Mouse (Mus musculus) cerebellum, adult (tissue): ENCODE data around the gene Fam43b.

Source experiments
- ATAC-seq: cut with Nextera tagmentation; 2 replicates; pipeline ENCODE4 v1.9.2; 2017; ENCODE audit warnings: mild to moderate bottlenecking, moderate library complexity, mixed read lengths; ENCODE audit not compliant: insufficient number of reproducible peaks, low FRiP score, low TSS enrichment

The Fam43b gene

DNA sequence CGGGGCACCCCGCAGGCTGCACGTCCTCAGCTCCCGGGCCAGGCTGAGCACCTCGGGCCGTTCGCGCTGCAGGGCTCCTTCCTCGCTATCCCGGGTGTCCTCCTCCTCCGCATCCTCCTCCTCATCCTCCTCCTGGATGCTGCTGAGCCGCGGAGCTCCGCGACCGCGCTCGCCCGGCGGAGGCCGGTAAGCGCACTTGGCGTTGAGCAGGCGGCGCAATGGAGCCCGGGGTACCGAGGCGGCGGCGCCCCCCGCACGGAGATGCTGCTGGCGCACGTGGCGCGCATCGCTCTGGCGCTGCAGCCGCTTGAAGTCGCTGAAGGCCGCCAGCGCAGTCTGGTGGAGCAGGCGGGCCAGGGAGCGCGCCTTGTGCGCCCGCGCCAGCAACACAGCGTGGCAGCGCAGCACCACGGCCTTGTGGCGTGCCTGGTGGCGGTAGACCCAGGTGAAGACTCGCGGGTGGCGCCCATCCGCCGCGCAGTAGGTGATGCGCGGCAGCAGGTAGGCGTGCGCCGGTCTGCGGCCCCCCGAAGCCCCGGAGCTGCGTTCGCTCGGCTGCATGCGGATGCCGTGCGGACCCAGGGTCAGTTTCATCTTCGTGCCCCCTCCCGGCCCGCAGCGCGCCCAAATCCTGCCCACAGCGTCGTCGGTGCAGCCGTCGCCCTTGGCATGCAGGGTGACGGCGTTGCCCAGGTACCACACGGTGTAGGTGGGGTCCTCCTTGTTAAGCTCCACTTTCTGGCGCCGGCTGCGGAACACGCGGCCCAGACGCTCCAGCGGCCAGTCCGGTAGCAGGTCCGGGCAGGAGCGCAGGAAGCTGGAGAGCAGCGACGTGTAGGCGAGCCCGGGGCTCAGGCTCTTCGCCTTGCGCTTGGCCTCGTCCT is 999 bp downstream of the Fam43b start:
- no peak; the same call in 1 of the 2 replicates for ATAC-seq

DNA sequence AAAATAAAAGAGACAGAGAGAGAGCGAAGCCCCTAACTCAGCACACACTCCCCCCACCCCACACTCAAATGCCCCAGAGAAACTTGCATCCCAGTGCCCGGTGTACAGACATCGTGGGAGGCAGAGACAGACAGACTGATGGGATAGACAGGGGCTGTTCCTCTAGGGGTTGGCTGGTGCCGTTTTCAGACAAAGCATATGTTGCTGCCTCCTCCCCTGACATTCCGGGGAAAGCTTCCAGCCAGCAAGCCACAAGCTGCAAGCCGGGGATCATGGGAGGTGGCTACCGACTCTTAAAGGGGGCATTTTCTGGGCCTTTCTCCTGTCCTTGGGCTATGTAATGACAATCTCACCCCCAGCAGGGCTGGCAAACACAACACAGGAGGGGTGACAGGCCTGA is 2.6 kb downstream of the Fam43b start:
- no peak for ATAC-seq

DNA sequence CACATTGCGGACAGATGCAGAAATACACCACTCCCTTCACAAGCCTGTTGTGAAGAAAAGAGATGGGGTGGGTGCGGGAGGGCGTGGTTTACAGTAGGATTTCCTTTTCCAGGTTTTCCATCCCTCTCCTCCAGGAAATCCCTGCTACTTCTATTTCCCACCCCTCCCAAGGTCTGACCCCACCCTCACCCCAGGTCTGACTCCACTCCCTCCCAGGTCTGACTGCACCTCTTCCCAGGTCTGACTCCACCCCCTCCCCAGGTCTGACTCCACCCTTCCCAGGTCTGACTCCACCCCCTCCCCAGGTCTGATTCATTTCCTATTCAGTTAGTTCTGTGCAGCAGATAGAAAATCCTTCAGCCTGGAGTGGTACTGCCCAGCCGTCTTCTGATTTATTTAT is 12.5 kb downstream of the Fam43b start:
- ATAC-seq: no peak

DNA sequence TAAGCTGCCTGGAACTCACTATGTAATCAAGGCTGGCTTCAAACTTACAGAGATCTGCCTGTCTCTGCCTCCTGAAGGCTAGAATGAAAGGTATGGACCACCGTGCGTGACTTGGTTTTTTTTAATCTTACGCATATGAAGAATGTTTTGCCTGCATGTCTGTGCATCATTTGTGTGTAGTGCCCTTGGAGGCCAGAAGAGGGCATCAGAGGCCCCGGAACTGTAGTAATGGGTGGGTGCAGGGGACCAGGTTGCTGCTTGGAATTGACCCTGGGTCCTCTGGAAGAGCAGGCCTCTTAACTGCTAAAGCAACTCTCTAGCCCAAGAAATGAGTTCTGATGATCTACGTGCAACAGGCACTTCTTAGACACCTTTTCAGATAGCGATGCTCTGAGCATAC is 13.9 kb downstream of the Fam43b start:
- ATAC-seq: no peak

DNA sequence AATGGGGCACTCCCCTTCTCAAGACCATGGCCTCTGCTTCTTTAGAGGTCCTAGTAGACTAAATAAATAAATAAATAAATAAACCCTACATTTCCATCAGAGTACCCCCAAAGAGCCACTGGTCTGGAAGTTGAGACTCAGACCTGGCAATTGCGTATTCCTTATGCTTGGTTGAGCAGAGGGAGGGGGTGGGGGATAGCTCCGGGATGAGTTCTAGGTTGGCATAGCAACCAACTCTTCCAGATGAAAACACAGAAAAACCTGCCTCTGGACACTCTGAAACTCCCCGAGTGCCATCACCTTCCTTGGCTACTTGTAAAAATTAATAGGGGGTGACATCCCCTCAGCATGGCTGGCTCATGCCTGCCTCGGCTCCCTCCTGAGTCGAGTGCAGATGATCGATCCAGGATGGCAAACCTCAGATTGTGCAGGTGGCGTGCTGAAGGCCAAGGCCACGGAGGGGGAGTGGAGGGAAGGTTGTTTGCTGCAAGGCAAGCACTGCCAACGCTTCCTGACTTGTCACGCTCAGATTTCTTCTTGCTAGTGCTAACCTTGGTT is 16.1 kb downstream of the Fam43b start:
- ATAC-seq: no peak

DNA sequence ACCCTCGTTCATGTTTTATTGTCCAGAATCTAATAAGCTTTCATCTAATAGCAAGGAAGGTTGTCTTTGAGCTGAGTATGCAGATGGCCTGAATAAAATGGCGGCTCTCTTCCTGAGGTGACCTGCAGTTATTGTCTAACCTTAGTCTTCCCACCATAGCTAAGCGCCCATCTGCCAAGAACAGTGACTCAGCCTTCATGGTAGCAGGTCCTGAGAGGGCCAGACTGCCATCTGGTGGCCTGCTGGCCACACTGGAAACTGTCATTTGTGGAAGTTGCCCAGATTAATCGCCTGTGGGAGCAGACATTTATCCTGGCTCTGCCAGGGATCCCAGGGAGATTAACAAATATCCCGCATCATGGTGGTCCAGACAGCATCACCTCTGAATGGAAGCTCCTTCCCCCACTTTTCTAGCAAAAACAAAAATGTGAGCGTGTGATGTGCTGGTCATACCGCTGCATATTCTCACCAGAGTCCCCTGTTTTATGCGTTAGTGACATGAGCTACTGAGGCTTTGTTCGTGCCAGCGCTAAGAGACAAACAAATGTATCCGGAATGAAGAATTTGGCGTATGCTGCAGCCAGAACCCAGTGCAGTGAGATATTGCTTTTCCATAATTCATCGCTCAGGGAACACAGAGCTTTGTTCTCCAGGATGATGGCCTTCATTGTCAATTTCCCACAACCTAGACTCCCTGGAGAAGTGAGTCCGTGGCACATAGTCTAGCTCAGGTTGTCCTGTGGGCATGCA is 17.1 kb downstream of the Fam43b start:
- ATAC-seq: peak; percentile 86; the same call in 1 of the 2 replicates

DNA sequence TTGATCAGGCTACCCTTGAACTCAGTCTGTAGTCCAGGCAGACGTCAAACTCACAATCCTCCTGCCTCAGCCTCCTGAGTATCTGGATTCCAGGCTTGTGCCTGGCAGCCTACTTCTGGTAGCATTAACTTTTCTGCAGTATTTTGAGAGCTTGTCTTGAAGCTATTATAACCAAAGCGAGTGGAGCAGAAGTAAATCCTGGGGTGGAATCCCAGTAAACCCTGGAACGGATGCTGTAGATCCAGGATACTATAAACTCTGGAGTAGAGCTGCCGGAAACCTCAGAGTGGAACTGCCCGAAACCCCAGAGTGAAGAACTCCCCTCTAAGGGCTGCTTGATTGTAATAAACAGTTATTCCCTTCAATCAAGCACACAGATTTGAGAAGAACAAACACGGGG is 18.8 kb downstream of the Fam43b start:
- ATAC-seq: no peak

DNA sequence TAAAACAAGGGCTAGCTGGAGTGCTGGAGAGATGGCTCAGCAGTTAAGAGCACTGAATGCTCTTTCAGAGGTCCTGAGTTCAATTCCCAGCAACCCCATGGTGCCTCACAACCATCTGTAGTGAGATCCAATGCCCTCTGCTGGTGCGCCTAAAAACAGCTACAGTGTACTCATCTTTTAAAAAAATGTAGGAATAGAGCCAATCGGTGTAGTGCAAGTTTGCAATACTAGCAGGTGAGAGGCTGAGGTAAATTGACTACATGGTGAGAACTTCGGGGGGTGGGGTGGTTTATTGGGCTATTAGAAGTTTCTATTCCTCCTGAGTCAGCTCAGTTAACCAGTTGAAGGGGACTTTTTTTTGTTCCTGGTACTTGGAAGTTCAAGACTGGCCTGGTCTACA is 21.2 kb downstream of the Fam43b start:
- no peak for ATAC-seq

DNA sequence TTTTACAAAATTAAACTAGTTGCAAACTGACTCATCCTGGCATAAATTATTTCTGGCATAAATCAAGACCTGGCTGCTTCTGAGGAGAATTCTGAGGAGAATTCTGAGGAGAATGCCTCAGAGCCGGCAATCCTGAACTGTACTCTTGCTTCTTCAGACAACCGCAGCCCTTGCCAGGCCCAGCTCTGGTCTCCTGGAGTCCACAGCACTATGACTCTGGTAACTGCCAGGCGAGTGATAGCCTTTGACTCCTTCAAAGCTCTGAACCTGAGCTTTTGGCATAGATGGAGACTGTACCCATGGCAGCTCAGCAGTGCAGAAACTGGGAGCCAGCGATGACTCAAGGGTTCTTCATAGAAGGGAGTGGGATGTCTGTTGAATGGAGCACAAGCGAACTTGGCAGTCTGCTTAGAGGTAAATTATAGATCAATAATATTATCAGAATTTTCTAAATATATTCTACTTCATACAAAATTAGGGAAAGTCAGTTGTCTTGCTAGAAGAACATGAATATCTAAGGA is 25.3 kb downstream of the Fam43b start:
- ATAC-seq: no peak

DNA sequence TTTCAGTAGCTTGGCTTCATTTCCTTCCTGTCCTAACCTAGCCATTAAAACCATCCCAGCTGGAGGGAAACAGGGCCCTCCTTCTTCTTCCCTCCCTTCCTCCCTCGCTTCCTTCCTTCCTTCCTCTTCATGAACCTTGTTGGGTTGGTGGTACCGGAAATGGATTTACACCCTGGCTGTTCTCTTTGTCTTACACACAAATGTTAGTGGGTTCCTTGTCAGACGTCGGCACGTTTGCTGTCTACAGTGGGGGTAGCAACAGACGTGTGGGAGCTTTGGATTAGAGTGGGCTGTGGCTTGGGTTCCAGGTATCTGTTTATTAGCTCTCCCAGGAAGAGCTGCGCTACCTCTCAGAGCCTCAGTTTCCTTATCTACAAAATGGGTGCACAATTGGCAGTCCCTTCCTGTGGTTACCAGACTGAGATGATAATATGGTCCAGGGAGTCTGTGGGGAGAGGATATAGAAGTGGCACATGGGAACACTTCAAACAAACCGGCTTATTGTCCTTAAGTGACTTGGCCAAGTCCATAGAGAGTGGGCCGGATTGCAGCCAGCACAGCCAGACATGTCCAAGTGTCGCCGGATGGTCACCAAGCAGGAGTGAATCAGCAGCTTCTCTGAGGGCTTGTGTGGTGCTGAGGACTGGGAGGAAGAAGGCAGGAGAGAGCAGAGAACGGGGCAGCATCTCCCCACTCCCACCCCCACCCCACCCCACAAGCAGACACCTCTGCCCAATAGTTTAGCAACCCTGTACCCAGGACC is 27.6 kb downstream of the Fam43b start:
- ATAC-seq: no peak

DNA sequence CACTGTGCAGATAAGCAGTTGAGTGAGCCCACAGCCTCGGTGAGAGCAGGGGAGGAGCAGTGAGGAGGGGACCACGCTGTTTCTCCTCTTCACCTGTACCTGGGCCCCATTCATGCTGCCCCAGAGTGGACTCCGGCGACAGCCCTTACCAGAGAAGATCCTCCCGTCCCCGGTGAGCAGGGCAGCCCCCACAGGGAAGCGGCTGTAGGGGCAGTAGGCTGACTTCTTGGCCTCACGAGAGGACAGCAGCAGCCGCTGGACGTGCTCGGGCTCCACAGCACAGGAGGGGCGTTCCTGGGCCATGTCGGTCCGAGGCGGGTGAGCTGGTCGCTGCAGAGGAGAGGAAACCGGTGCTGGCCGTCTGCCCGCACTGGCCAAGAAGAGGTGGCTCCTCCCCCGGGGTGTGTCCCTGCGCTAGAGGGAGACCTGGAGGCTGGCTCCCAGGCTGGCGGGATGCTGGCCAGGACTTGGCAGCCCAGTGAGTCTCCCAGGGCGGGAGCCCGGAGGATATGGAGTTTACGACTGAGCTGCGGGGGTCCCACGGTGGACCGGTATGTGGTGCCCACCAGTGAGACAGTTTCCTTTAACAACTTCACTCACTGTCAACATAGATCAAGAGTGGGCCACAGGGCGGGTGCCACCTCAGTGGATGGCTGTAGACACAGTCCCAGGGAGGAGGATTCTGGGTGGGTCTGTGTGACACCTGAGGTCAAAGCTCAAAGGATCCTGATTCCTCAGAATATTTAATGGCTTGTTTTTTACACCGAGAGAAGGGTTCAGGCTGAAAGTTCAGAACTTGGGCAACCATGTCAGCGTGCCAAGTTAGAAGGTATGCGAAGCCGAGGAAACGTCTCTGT is 28.5 kb downstream of the Fam43b start, which contains the start of gene Cda:
Gene Cda (minus strand): TSS at position 352 of the 857 bp plus-strand sequence.
- peak; percentile 83 for ATAC-seq

DNA sequence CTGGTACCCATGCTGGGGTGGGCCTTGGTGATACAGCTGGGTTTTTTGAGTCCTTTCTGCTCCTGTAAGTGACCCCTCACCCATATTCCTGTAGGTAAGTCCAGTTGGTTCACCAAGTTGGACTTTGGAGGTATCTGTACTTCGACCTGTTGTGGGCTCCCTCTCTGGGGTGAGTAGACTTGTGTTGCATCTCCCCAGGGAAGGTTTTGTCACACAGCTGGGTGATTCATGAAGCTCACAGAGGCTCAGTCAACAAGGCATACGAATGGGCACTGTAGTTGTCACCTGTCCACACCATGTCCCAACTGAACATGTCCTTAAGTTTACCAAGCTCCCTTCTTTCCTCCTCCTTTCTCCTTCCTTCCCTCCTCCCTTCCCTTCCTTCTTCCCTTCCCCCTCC is 29.8 kb downstream of the Fam43b start:
- no peak for ATAC-seq

DNA sequence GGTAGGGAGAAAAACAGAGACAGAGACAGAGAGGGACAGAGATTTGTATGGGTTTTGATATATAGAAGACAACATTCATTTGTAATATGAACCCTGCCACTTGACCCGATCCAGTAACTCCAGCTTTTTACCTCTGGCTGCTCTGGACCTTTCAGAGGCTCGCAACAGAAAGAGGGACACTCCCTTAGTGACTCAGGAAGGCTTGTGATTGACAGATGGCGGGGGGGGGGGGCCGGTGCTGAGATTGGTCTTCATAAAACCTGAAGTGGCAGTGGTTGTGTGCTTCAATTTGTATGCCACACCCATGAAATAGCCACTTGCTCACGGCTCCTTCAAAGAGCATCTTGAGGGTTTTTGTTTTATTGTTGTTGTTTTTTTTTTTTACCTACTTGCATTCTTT is 32.8 kb downstream of the Fam43b start:
- no peak for ATAC-seq

DNA sequence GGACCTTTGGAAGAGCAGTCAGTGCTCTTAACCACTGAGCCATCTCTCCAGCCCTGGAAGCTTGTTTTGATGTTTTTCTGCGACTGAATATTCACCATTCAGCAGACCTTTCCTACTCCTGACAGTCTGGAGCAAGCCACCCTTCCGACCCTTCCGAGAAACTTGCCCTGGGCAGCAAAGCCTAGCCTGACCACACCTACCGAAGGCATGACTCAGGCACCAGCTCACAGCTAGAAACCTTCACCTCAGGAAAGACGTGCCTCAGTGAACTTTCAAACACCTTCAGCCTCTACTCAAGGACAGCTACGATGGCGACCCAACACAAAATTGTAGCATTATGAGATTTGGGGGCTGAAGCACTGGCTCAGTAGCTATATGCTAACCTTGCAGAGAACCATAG is 33.4 kb downstream of the Fam43b start:
- no peak for ATAC-seq

DNA sequence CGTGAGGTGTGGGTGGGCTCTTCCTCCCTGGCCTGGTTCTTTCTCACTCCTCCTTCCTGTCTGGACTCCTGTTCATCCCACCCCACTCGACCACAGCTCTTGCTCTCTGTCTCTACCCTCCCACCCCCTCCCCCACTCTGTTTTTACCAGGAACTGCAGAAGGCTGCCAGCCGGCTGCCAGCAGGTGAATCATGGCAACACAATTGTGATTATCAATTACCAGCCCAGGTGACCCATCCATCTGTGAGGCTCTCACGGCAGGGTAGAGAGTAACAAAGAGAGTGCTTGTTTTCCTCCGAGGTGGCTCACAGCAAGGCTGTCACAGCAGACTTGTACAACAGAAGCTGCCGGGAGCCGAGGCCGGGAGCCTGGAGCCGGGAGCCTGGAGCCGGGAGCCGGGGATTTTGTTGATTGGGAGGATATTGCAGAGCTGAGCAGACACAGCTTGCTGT is 34.9 kb downstream of the Fam43b start:
- peak; percentile 86 for ATAC-seq

DNA sequence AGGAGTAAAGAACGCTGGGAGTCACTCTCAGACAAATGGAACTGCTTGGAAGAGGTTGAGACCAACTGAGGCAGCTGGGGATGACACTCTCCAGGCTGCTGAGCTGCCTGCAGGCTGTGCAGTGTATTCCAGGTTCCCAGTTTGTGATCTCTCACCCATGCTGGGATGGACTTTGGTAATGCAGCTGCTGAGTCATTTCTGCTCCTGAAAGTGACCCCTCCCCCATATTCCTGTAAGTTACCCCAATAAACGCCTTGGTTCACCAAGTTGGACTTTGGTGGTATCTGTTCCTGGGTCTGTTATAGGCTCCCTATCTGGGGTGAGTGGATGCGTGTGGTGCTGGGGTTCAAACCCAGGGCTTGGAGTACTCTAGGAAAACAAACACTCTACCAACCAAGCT is 38.2 kb downstream of the Fam43b start:
- no peak for ATAC-seq

DNA sequence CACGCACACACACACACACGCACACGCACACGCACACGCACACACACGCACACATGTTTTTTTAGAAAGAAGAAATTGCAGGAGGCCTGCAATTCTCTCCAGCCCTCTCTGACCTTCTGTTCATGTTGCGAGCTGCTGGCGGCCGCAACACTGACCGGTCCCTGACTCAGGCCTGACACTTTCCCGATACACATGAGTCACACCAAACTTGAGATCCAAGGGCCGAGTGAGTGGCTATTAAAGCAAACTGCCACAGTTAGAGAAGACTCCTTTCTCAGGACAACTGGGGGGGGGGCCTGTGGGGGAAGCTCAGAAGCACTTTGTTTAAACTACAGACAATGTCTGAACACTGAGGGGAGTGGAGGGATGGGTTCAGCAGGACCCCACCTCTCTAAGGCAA is 39.8 kb downstream of the Fam43b start:
- no peak for ATAC-seq

DNA sequence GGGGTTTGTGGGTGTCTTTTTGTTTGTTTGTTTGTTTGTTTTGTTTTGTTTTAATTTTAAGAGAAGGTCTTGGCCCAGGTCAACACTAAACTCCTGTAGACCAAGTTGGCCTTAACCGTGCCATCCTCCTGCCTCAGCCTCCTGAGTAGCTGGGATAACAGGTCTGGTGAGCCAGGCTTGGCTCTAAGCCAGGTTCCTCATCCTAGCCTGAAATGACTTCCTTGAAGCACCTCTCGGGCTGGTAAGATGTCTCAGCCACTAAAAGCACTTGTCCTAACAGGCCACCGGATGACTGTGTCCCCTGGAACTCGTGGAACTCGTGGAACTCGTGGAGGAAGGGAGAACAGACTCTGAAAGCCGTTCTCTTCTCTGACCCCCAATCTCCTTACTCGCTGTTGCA is 40.2 kb downstream of the Fam43b start:
- no peak for ATAC-seq

DNA sequence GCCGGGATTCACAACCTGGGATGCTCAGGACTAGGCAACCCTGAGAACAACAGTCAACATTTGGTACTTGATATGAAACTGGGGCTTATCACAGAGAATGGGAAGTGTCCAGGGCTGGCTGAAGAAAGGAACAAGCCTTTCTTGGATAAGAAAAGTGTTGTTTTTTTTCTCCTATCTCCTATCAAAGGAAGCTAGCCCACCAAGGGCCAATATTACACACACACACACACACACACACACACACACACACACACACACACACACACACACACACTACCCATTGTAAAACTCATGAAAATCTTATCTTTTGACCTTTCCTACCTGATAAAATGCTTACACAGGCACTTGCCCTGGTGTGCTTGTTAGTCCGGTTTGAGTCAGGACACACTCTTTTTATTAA is 40.8 kb downstream of the Fam43b start:
- ATAC-seq: no peak
